Mouse (Mus musculus) erythroblast, embryonic 14.5 days (primary cell): Measurements from ENCODE around the gene Map2k6. TPM values are rescaled to one million over a fixed set of nuclear protein-coding genes. Genes with fewer than 3 reads are reported as not detected.

Experiments used
- H3K27me3 ChIP-seq: 2 replicates; pipeline ENCODE4 v1.6.1; 2012; ENCODE audit warnings: inconsistent platforms; ENCODE audit not compliant: control insufficient read depth
- H3K36me3 ChIP-seq: 2 replicates; pipeline ENCODE4 v1.6.1; 2012; ENCODE audit warnings: mild to moderate bottlenecking, inconsistent platforms; ENCODE audit not compliant: control insufficient read depth
- H3K4me1 ChIP-seq: 2 replicates; pipeline ENCODE4 v1.6.1; 2012; ENCODE audit warnings: inconsistent platforms; ENCODE audit not compliant: control insufficient read depth
- H3K4me3 ChIP-seq: replicated peaks from 2 replicates; pipeline ENCODE3; 2012; ENCODE audit warnings: moderate library complexity, mild to moderate bottlenecking, inconsistent platforms
- H3K9me3 ChIP-seq: 2 replicates; pipeline ENCODE4 v1.6.1; 2012; ENCODE audit warnings: low read length, inconsistent platforms, mixed read lengths; ENCODE audit not compliant: control insufficient read depth
- GATA1 ChIP-seq: IDR thresholded peaks from 2 replicates; pipeline ENCODE4 v1.6.1; 2012; ENCODE audit warnings: low read length, inconsistent platforms, mixed read lengths
- TAL1 ChIP-seq: IDR thresholded peaks from 3 replicates; pipeline ENCODE4 v1.6.1; 2012; ENCODE audit warnings: low read length, inconsistent platforms, mixed read lengths
- polyA plus RNA-seq: library from polyadenylated mRNA; stranded (reverse); fragments of >175 nt; gene quantifications from 2 replicates; pipeline ENCODE4 v1.2.3, GENCODE M21; 2012

The Map2k6 gene
- polyA plus RNA-seq, 1 experiment = not detected

DNA sequence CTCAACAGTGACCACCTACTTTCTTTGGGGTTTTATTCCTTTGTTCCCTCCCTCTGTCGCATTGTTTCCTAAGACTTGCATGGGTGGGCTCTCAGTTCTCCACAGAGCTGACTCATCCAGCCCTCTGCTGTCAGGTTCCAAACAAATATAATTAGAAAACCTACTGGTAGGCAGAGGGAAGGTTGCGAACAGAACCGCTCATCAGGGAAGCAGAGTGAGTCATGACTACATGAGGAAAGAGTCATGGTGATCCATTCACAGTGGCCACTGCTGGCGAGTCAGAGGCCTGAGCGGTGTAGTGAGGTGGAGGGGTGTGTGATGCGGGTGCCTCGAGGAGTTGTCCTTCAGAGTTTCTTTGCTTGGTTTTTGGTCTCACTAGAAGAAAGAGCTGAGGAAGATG, 112.5 kb downstream of the Map2k6 start:
- Histone ChIP-seq H3K9me3 (peaks cover 8% of the 10 kb centered on the region), H3K36me3 (peaks cover 2% of the 10 kb centered on the region; the same call in 1 of the 2 replicates), H3K4me3 (no peak overlapping the region), H3K27me3 (no peaks in the 10 kb centered on the region), H3K4me1 (no peaks in the 10 kb centered on the region)
- TF ChIP-seq GATA1 (no peak), TAL1 (no peak)

DNA sequence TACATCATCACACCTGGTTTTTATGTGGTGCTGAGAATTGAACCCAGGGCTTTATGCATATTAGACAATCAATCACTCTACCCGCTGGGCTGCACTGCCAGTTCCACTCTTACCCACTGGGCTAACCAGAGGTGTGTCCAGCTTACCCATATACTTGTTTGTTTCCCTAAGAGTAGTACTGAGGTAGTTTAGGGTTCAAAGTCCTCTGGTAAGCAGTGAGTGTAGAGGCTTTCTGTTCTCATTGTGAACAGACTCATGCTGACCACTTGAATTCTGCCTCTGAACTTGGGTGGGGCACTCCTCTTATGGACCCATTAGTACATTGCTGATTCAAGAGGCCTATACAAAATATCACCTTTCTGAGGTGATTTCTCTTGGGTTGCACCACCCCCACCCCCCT, 119.7 kb downstream of the Map2k6 start:
- no peak overlapping the region for H3K4me3 ChIP-seq
- TF ChIP-seq GATA1 (no peak), TAL1 (no peak)
- no peaks in the 10 kb centered on the region for H3K27me3 ChIP-seq
- no peaks in the 10 kb centered on the region for H3K4me1 ChIP-seq
- no peaks in the 10 kb centered on the region for H3K36me3 ChIP-seq
- H3K9me3 ChIP-seq = no peaks in the 10 kb centered on the region

GRCm38 (mm10) chr11:110522906-110523305, 124.0 kb downstream of the Map2k6 start:
- Histone ChIP-seq H3K9me3 (no peaks in the 10 kb centered on the region), H3K36me3 (peaks cover 2% of the 10 kb centered on the region), H3K27me3 (no peaks in the 10 kb centered on the region), H3K4me3 (no peak overlapping the region), H3K4me1 (no peaks in the 10 kb centered on the region)
- TF ChIP-seq TAL1 (no peak), GATA1 (no peak)

DNA sequence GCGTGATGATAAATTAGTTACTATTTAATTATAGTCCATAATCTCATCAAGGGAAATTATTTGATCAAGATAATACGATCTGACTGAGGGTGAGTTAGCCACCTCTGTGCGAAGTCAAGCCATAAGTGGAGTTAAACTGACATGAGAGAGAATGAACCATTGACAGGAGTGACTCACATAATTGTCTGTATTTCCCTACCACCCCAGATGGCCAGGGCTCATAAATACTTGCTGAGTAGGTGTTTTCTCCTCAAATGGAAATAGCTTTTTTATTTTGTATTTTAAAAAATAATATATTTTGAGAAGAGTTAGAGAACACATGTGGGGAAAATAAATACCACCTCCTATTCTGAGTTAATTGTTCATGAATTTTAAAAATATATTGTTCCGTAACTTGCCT, 127.2 kb downstream of the Map2k6 start:
- Histone ChIP-seq H3K9me3 (no peaks in the 10 kb centered on the region), H3K27me3 (no peaks in the 10 kb centered on the region), H3K4me1 (no peaks in the 10 kb centered on the region), H3K4me3 (no peak overlapping the region), H3K36me3 (peaks cover 2% of the 10 kb centered on the region)
- TF ChIP-seq TAL1 = no peak
- no peak for TF ChIP-seq GATA1

DNA sequence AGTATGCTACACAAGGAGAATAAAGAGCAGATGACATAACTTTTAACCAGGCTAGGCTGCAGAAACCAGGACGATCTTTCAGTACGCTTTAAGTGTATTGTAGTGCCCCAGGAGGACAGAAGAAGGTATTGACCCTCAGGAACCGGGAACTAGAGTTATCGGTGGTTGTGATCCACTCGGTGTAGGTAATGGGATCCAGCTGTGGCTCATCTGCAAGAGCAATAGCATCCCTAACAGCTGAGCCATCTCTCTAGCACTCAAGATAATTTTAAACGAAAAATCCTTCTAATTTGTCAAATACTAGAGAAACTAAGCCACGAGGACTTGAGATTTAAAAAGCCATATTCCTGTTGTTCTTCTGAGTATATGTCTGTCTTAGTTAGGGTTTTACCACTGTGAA, 132.2 kb downstream of the Map2k6 start:
- no peak overlapping the region for H3K4me3 ChIP-seq
- peaks cover 2% of the 10 kb centered on the region for H3K36me3 ChIP-seq
- H3K4me1 ChIP-seq = no peaks in the 10 kb centered on the region
- TF ChIP-seq TAL1 (no peak), GATA1 (no peak)
- H3K27me3 ChIP-seq = no peaks in the 10 kb centered on the region
- H3K9me3 ChIP-seq = no peaks in the 10 kb centered on the region

GRCm38 (mm10) chr11:110534856-110535255, 135.9 kb downstream of the Map2k6 start:
- Histone ChIP-seq H3K36me3 (no peaks in the 10 kb centered on the region), H3K4me1 (no peaks in the 10 kb centered on the region), H3K9me3 (0 out of 2 replicates have a peak, but pooled peaks cover under 1% of the 10 kb centered on the region), H3K27me3 (no peaks in the 10 kb centered on the region), H3K4me3 (no peak overlapping the region)
- TF ChIP-seq TAL1 (no peak), GATA1 (no peak)

DNA sequence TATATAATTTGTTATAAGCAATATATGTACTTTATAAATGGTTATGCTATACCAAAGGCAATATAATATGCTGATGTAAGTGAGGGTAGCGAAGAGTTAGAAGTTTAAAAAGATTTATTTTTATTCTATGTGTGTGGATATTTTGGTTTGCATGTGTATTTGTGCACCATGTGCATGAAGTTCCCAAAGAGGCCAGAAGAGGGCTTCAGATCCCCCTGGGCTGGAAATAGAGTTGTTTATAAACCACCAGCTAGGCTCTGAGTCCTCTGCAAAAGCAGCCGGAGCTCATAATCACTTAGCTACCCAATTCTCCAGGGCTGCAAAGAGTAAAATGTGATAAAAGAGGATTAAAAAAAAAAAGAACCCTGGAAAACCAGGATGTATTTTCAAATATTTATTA, 137.6 kb downstream of the Map2k6 start:
- Histone ChIP-seq H3K4me1 (no peaks in the 10 kb centered on the region), H3K36me3 (no peaks in the 10 kb centered on the region), H3K27me3 (no peaks in the 10 kb centered on the region), H3K4me3 (no peak overlapping the region), H3K9me3 (peaks cover 5% of the 10 kb centered on the region; the same call in 1 of the 2 replicates)
- TF ChIP-seq GATA1 (no peak), TAL1 (no peak)

DNA sequence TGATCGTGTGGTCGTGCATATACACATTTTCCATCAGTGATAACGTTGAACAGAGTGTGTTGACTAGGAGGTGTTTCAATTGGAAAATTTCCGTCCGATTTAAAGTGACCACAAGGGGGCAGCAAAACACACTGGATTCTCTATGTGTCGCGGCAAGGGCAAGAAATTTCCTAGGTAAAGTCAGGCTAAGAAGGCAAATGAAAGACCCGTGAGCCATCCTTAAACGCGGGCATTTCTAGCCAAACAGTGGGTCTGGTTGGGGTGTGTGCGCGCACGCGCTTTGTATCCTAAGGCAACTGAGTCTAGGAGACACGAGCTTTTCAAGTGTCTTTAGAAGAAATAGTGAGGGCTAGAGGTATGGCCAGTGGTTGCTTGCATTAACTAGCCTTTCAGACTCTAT, 138.7 kb downstream of the Map2k6 start:
- no peaks in the 10 kb centered on the region for H3K4me1 ChIP-seq
- no peaks in the 10 kb centered on the region for H3K27me3 ChIP-seq
- TF ChIP-seq GATA1 (no peak), TAL1 (no peak)
- H3K4me3 ChIP-seq = no peak overlapping the region
- H3K36me3 ChIP-seq = no peaks in the 10 kb centered on the region
- H3K9me3 ChIP-seq = peaks cover 8% of the 10 kb centered on the region; the same call in 1 of the 2 replicates

- Histone ChIP-seq H3K36me3 (no peaks in the 10 kb centered on the region), H3K9me3 (peaks cover 8% of the 10 kb centered on the region; the same call in 1 of the 2 replicates), H3K27me3 (no peaks in the 10 kb centered on the region), H3K4me3 (no peak overlapping the region), H3K4me1 (no peaks in the 10 kb centered on the region)
- TF ChIP-seq GATA1 (no peak), TAL1 (no peak)
Observed at GRCm38 (mm10) chr11:110538206-110538605, 139.3 kb downstream of the Map2k6 start.

GRCm38 (mm10) chr11:110541933-110542332, 143.0 kb downstream of the Map2k6 start:
- peaks cover 8% of the 10 kb centered on the region; the same call in 1 of the 2 replicates for H3K9me3 ChIP-seq
- no peaks in the 10 kb centered on the region for H3K36me3 ChIP-seq
- no peaks in the 10 kb centered on the region for H3K4me1 ChIP-seq
- H3K4me3 ChIP-seq = no peak overlapping the region
- H3K27me3 ChIP-seq = no peaks in the 10 kb centered on the region
- no peak for TF ChIP-seq GATA1
- TF ChIP-seq TAL1 = no peak
